Mouse (Mus musculus): ENCODE measurements around the gene Dennd1a. TPM values are rescaled to one million over a fixed set of nuclear protein-coding genes. Genes with fewer than 3 reads are reported as not detected.

Gene Dennd1a
- polyA plus RNA-seq, 1 experiment from 2014 or later, result 24.9 TPM

- no peak for ATAC-seq (ENCODE audit: insufficient number of reproducible peaks, insufficient read depth, low FRiP score, low TSS enrichment, low read depth)
- H3K36me3 ChIP-seq, result no peaks in the 10 kb centered on the region
- 92% methylated on average over 2 of the region's 2 CpGs for WGBS
- H3K4me3 ChIP-seq (replicated peaks), result no peak overlapping the region
- no peak overlapping the region for H3K9ac ChIP-seq (replicated peaks)
- H3K27me3 ChIP-seq, result no peaks in the 10 kb centered on the region
- H3K4me2 ChIP-seq, result no peak overlapping the region
- H3K27ac ChIP-seq, result no peak overlapping the region
- H3K4me1 ChIP-seq (replicated peaks), result no peaks in the 10 kb centered on the region
- H3K9me3 ChIP-seq, result no peaks in the 10 kb centered on the region
These were observed 202.1 kb downstream of the Dennd1a start for GRCm38 (mm10) chr2:38085058-38085457.

DNA sequence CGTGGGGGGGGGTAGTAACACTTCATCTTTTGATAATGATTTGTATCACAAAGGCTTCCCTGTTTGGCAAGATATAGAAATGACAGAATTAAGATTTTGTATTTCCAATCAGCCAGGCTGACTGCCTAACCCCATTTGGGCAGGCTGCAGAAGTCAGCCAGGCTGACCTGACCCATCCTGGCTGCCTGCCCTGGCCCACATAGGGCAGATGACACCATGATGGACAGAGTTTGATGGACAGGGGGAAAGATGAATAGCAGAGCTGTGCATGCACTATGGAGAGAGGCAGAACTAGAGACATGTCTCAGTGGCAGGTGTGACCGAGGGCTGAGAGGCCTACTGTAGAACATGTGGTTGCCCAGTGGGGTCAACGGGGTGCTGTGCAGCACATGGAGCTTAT lies 203.9 kb downstream of the Dennd1a start:
- no peak overlapping the region for H3K4me2 ChIP-seq
- H3K36me3 ChIP-seq, result no peaks in the 10 kb centered on the region
- H3K9me3 ChIP-seq, result no peaks in the 10 kb centered on the region
- H3K9ac ChIP-seq (replicated peaks), result no peak overlapping the region
- 78% methylated on average over 3 of the region's 3 CpGs for WGBS
- H3K4me3 ChIP-seq (replicated peaks), result no peak overlapping the region
- H3K27ac ChIP-seq, result no peak overlapping the region
- no peak for ATAC-seq (ENCODE audit: insufficient number of reproducible peaks, insufficient read depth, low FRiP score, low TSS enrichment, low read depth)
- no peaks in the 10 kb centered on the region for H3K27me3 ChIP-seq
- no peaks in the 10 kb centered on the region for H3K4me1 ChIP-seq (replicated peaks)

- WGBS, result 8% methylated on average over 2 of the region's 2 CpGs
- H3K9me3 ChIP-seq, result no peaks in the 10 kb centered on the region
- ATAC-seq (ENCODE audit: insufficient number of reproducible peaks, insufficient read depth, low FRiP score, low TSS enrichment, low read depth), result no peak
- H3K4me2 ChIP-seq, result no peak overlapping the region
- H3K36me3 ChIP-seq, result no peaks in the 10 kb centered on the region
- peaks cover 15% of the 10 kb centered on the region for H3K4me1 ChIP-seq (replicated peaks)
- no peak overlapping the region for H3K4me3 ChIP-seq (replicated peaks)
- H3K27me3 ChIP-seq, result no peaks in the 10 kb centered on the region
- H3K9ac ChIP-seq (replicated peaks), result no peak overlapping the region
- H3K27ac ChIP-seq, result 0 out of 2 replicates have a peak overlapping the region, but pooled peaks have one; percentile 24
These were observed 212.7 kb downstream of the Dennd1a start for GRCm38 (mm10) chr2:38074495-38074894.

- no peak overlapping the region for H3K27ac ChIP-seq
- no peaks in the 10 kb centered on the region for H3K27me3 ChIP-seq
- H3K9me3 ChIP-seq, result no peaks in the 10 kb centered on the region
- no peak overlapping the region for H3K4me2 ChIP-seq
- H3K4me1 ChIP-seq (replicated peaks), result peaks cover 38% of the 10 kb centered on the region
- H3K36me3 ChIP-seq, result no peaks in the 10 kb centered on the region
- ATAC-seq (ENCODE audit: insufficient number of reproducible peaks, insufficient read depth, low FRiP score, low TSS enrichment, low read depth), result no peak
- H3K4me3 ChIP-seq (replicated peaks), result no peak overlapping the region
- H3K9ac ChIP-seq (replicated peaks), result no peak overlapping the region
These were observed 215.1 kb downstream of the Dennd1a start for GRCm38 (mm10) chr2:38072061-38072460.

DNA sequence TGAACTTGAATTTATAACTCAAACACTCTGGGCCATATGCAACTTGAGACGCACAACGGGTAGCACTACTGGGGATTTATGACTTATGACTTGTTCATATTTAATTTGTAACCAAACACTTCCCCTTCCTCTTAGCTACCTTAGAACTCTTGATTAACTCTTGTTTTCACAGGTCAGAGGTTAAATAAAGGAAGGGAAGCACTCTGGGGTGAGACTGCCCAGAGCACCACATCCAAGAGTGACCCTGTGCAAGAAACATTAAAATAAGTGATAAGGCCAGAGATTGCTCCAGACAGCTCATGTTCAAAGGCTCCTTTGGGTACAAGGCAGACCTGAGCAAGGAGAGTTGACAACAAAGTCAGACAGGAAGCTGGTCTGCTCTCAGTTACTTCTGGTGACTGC lies 219.0 kb downstream of the Dennd1a start:
- Histone ChIP-seq H3K9ac (replicated peaks) (no peak overlapping the region), H3K4me1 (replicated peaks) (peaks cover 40% of the 10 kb centered on the region), H3K4me3 (replicated peaks) (no peak overlapping the region), H3K27ac (no peak overlapping the region), H3K9me3 (no peaks in the 10 kb centered on the region), H3K36me3 (no peaks in the 10 kb centered on the region), H3K27me3 (no peaks in the 10 kb centered on the region), H3K4me2 (no peak overlapping the region)
- ATAC-seq (ENCODE audit: insufficient number of reproducible peaks, insufficient read depth, low FRiP score, low TSS enrichment, low read depth), result no peak
- 9% methylated on average over 2 of the region's 2 CpGs for WGBS

DNA sequence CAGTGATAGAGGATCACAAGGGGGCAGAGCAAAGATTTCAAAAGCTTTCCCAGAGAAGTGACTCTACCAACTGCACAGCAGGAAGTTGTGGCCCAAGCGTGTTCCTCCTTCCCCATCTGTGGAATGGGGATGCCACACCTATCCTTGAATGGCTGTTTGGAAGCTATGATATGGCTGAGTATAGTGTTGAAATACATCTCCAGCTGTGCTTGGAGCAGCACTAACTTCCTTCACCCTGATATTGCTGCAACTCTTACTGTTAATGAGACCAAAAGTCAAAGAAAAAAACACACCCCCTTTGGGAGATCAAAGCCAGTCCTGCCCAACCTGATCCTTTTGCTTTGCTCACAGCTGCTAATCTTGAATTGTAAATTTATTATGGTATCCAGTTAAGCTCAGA lies 221.3 kb downstream of the Dennd1a start:
- Histone ChIP-seq H3K4me3 (replicated peaks) (no peak overlapping the region), H3K9ac (replicated peaks) (no peak overlapping the region), H3K4me2 (no peak overlapping the region), H3K4me1 (replicated peaks) (peaks cover 40% of the 10 kb centered on the region), H3K27ac (no peak overlapping the region), H3K36me3 (no peaks in the 10 kb centered on the region), H3K9me3 (no peaks in the 10 kb centered on the region), H3K27me3 (no peaks in the 10 kb centered on the region)
- ATAC-seq (ENCODE audit: insufficient number of reproducible peaks, insufficient read depth, low FRiP score, low TSS enrichment, low read depth), result no peak
- WGBS, result 43% methylated on average over 1 of the region's 1 CpGs

DNA sequence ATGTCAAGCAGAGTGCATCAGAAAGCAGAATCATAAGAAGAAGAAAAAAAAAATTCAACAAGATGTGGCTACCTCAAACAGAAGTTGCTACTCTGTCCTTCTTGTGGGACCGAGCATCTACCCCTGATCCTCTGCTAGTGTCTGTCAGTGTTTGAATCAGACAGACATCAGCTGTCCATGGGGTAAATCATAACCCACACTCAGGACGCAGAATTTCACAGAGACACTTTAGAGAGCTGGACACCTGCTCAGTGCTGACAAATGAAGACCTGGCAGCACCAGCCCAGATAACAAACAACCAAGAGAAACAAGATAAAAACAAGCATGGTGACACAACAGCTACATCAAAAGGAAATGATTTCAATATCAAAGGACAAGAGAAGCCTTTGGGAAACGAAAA lies 222.9 kb downstream of the Dennd1a start:
- 64% methylated on average over 3 of the region's 3 CpGs for WGBS

GRCm38 (mm10) chr2:38062156-38062555 lies 225.0 kb downstream of the Dennd1a start:
- Histone ChIP-seq H3K4me3 (replicated peaks) (no peak overlapping the region), H3K4me2 (no peak overlapping the region), H3K4me1 (replicated peaks) (peaks cover 18% of the 10 kb centered on the region), H3K9me3 (no peaks in the 10 kb centered on the region), H3K9ac (replicated peaks) (no peak overlapping the region), H3K36me3 (no peaks in the 10 kb centered on the region), H3K27me3 (no peaks in the 10 kb centered on the region), H3K27ac (no peak overlapping the region)
- WGBS, result 60% methylated on average over 1 of the region's 1 CpGs
- no peak for ATAC-seq (ENCODE audit: insufficient number of reproducible peaks, insufficient read depth, low FRiP score, low TSS enrichment, low read depth)

More for the DNA sequence above, 222.9 kb downstream of the Dennd1a start:
- H3K27ac ChIP-seq, result no peak overlapping the region
- no peaks in the 10 kb centered on the region for H3K27me3 ChIP-seq
- no peaks in the 10 kb centered on the region for H3K9me3 ChIP-seq
- H3K9ac ChIP-seq (replicated peaks), result no peak overlapping the region
- ATAC-seq (ENCODE audit: insufficient number of reproducible peaks, insufficient read depth, low FRiP score, low TSS enrichment, low read depth), result no peak
- H3K36me3 ChIP-seq, result no peaks in the 10 kb centered on the region
- no peak overlapping the region for H3K4me2 ChIP-seq
- no peak overlapping the region for H3K4me3 ChIP-seq (replicated peaks)
- peaks cover 39% of the 10 kb centered on the region for H3K4me1 ChIP-seq (replicated peaks)

- H3K4me2 ChIP-seq, result no peak overlapping the region
- ATAC-seq (ENCODE audit: insufficient number of reproducible peaks, insufficient read depth, low FRiP score, low TSS enrichment, low read depth), result no peak
These were observed 225.7 kb downstream of the Dennd1a start for GRCm38 (mm10) chr2:38061474-38061873.

GRCm38 (mm10) chr2:38052440-38052839 lies 234.8 kb downstream of the Dennd1a start:
- Histone ChIP-seq H3K9me3 (no peaks in the 10 kb centered on the region), H3K9ac (replicated peaks) (0 out of 2 replicates have a peak overlapping the region, but pooled peaks have one; percentile 27), H3K4me1 (replicated peaks) (peaks cover 17% of the 10 kb centered on the region; the same call in 1 of the 2 replicates), H3K27ac (0 out of 2 replicates have a peak overlapping the region, but pooled peaks have one; percentile 23), H3K27me3 (no peaks in the 10 kb centered on the region), H3K4me2 (no peak overlapping the region), H3K36me3 (no peaks in the 10 kb centered on the region), H3K4me3 (replicated peaks) (no peak overlapping the region)
- WGBS, result 22% methylated on average over 3 of the region's 3 CpGs
- no peak for ATAC-seq (ENCODE audit: insufficient number of reproducible peaks, insufficient read depth, low FRiP score, low TSS enrichment, low read depth)

More at GRCm38 (mm10) chr2:38061474-38061873, 225.7 kb downstream of the Dennd1a start:
- 61% methylated on average over 2 of the region's 2 CpGs for WGBS
- Histone ChIP-seq H3K4me1 (replicated peaks) (peaks cover 12% of the 10 kb centered on the region), H3K27ac (no peak overlapping the region), H3K36me3 (no peaks in the 10 kb centered on the region), H3K27me3 (no peaks in the 10 kb centered on the region), H3K9ac (replicated peaks) (no peak overlapping the region), H3K9me3 (no peaks in the 10 kb centered on the region), H3K4me3 (replicated peaks) (no peak overlapping the region)

GRCm38 (mm10) chr2:38051485-38052085 lies 235.6 kb downstream of the Dennd1a start:
- Histone ChIP-seq H3K4me3 (replicated peaks) (no peak overlapping the region), H3K27me3 (no peaks in the 10 kb centered on the region), H3K4me2 (no peak overlapping the region), H3K27ac (no peak overlapping the region), H3K9ac (replicated peaks) (no peak overlapping the region), H3K4me1 (replicated peaks) (peaks cover 17% of the 10 kb centered on the region; the same call in 1 of the 2 replicates), H3K36me3 (no peaks in the 10 kb centered on the region), H3K9me3 (no peaks in the 10 kb centered on the region)
- no peak for ATAC-seq (ENCODE audit: insufficient number of reproducible peaks, insufficient read depth, low FRiP score, low TSS enrichment, low read depth)
- WGBS, result 28% methylated on average over 1 of the region's 1 CpGs

DNA sequence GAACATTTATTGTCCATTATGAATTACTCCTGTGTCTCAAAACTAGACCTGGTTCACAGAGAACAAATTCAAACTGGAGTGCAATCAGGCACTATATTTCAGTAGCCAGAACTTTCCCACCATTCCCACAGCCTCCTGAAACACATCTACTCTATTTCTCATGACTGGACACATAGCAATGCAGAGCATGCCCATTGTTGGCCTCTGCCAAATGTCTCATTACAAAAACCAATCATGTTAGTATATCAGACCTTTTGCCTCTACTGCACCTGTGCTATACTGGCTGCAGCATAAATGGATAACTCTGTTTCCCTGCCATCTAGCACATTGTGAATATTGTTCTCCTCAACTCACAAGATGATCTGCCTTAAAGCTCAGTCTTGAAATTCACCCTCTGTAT lies 238.2 kb downstream of the Dennd1a start:
- no peaks in the 10 kb centered on the region for H3K27me3 ChIP-seq
- peaks cover 17% of the 10 kb centered on the region; the same call in 1 of the 2 replicates for H3K4me1 ChIP-seq (replicated peaks)
- H3K9me3 ChIP-seq, result no peaks in the 10 kb centered on the region
- no peak overlapping the region for H3K4me3 ChIP-seq (replicated peaks)
- H3K27ac ChIP-seq, result no peak overlapping the region
- no peak overlapping the region for H3K4me2 ChIP-seq
- ATAC-seq (ENCODE audit: insufficient number of reproducible peaks, insufficient read depth, low FRiP score, low TSS enrichment, low read depth), result no peak
- H3K36me3 ChIP-seq, result no peaks in the 10 kb centered on the region
- H3K9ac ChIP-seq (replicated peaks), result no peak overlapping the region

Measured in limb, embryonic 12.5 days (tissue).